Mouse (Mus musculus): ENCODE data around the gene Ppp6r2.

- TF ChIP-seq CTCF (IDR thresholded peaks at IDR 0.05; ENCODE audit: low read depth, low read length) = no peak
- no peak for TF ChIP-seq GATA1 (IDR thresholded peaks at IDR 0.05; ENCODE audit: borderline replicate concordance, low read length)
- no peak for TF ChIP-seq POLR2AphosphoS5 (IDR thresholded peaks at IDR 0.05; ENCODE audit: insufficient replicate concordance, low read depth, low read length)
- TF ChIP-seq TAL1 (conservative IDR thresholded peaks at IDR 0.05; ENCODE audit: low read depth, low read length) = no peak
Measured at GRCm38 (mm10) chr15:89170102-89170501, 41.3 kb upstream of the Ppp6r2 start.
